Mouse (Mus musculus) G1E (cell line): ENCODE measurements around the gene Arrdc2.

Source experiments
- CTCF ChIP-seq: IDR thresholded peaks from 2 replicates; pipeline ENCODE4 v1.5.1; 2012; ENCODE audit warnings: low read depth, low read length, inconsistent platforms, mixed read lengths
- GATA1 ChIP-seq: IDR thresholded peaks from 2 replicates; pipeline ENCODE4 v1.6.1; 2012; ENCODE audit warnings: borderline replicate concordance, low read length, inconsistent platforms, mixed read lengths
- GATA2 ChIP-seq: IDR thresholded peaks from 2 replicates; pipeline ENCODE4 v1.6.1; 2012; ENCODE audit warnings: low read depth, low read length, inconsistent platforms, borderline replicate concordance
- POLR2AphosphoS5 ChIP-seq: IDR thresholded peaks from 2 replicates; pipeline ENCODE4 v1.6.1; 2012; ENCODE audit warnings: low read depth, low read length, inconsistent platforms; ENCODE audit not compliant: insufficient replicate concordance
- TAL1 ChIP-seq: conservative IDR thresholded peaks from 2 replicates; pipeline ENCODE4 v1.6.1; 2012; ENCODE audit warnings: low read depth, low read length, inconsistent platforms, mixed read lengths

GRCm38 (mm10) chr8:70827796-70828195, 11.7 kb downstream of the Arrdc2 start:
- TF ChIP-seq TAL1, result no peak
- no peak for TF ChIP-seq CTCF
- TF ChIP-seq GATA2, result no peak
- no peak for TF ChIP-seq POLR2AphosphoS5
- TF ChIP-seq GATA1, result no peak
